Mouse (Mus musculus): ENCODE data around the gene Arhgef7. TPM values are rescaled to one million over a fixed set of nuclear protein-coding genes. Genes with fewer than 3 reads are reported as not detected.

The Arhgef7 gene
- polyA plus RNA-seq, 1 experiment from 2014 or later = 56.9 TPM

GRCm38 (mm10) chr8:11757568-11758481 is 30.3 kb downstream of the Arhgef7 start:
- peak; percentile 90 for DNase-seq (ENCODE audit: extremely low spot score, low spot score)
- 3% methylated on average over 59 of the region's 59 CpGs for WGBS
- H3K9me3 ChIP-seq = no peaks in the 10 kb centered on the region

GRCm38 (mm10) chr8:11758482-11759281 is 31.2 kb downstream of the Arhgef7 start:
- 2% methylated on average over 52 of the region's 53 CpGs for WGBS
- DNase-seq (ENCODE audit: extremely low spot score, low spot score) = no peak
- H3K4me1 ChIP-seq = peaks cover 29% of the 10 kb centered on the region
- peaks cover 8% of the 10 kb centered on the region for H3K36me3 ChIP-seq (replicated peaks)
- H3K9me3 ChIP-seq = no peaks in the 10 kb centered on the region
- H3K4me3 ChIP-seq = peak overlapping the region; percentile 98
- H3K27me3 ChIP-seq (ENCODE audit: poor library complexity, severe bottlenecking) = no peaks in the 10 kb centered on the region
- peak overlapping the region; percentile 92 for H3K27ac ChIP-seq

More at GRCm38 (mm10) chr8:11757568-11758481, 30.3 kb downstream of the Arhgef7 start:
- Histone ChIP-seq H3K4me1 (peaks cover 29% of the 10 kb centered on the region), H3K27ac (peak overlapping the region; percentile 92), H3K36me3 (replicated peaks) (peaks cover 8% of the 10 kb centered on the region), H3K27me3 (ENCODE audit: poor library complexity, severe bottlenecking) (no peaks in the 10 kb centered on the region), H3K4me3 (peak overlapping the region; percentile 98)

GRCm38 (mm10) chr8:11761551-11761950 is 34.0 kb downstream of the Arhgef7 start:
- Histone ChIP-seq H3K4me1 (peaks cover 27% of the 10 kb centered on the region), H3K4me3 (no peak overlapping the region), H3K27ac (no peak overlapping the region), H3K36me3 (replicated peaks) (peaks cover 16% of the 10 kb centered on the region), H3K9me3 (no peaks in the 10 kb centered on the region), H3K27me3 (ENCODE audit: poor library complexity, severe bottlenecking) (no peaks in the 10 kb centered on the region)
- WGBS = 94% methylated on average over 6 of the region's 6 CpGs
- DNase-seq (ENCODE audit: extremely low spot score, low spot score) = no peak

- Histone ChIP-seq H3K9me3 (no peaks in the 10 kb centered on the region), H3K36me3 (replicated peaks) (peaks cover 21% of the 10 kb centered on the region), H3K27ac (no peak overlapping the region), H3K4me3 (no peak overlapping the region), H3K27me3 (ENCODE audit: poor library complexity, severe bottlenecking) (no peaks in the 10 kb centered on the region), H3K4me1 (peaks cover 22% of the 10 kb centered on the region)
- no peak for DNase-seq (ENCODE audit: extremely low spot score, low spot score)
- WGBS = 94% methylated on average over 5 of the region's 5 CpGs
Measured at GRCm38 (mm10) chr8:11762048-11762447, 34.5 kb downstream of the Arhgef7 start.

GRCm38 (mm10) chr8:11762821-11763220 is 35.3 kb downstream of the Arhgef7 start:
- DNase-seq (ENCODE audit: extremely low spot score, low spot score) = no peak
- peaks cover 28% of the 10 kb centered on the region for H3K36me3 ChIP-seq (replicated peaks)
- H3K4me1 ChIP-seq = peaks cover 14% of the 10 kb centered on the region
- H3K9me3 ChIP-seq = no peaks in the 10 kb centered on the region
- 95% methylated on average over 7 of the region's 7 CpGs for WGBS
- H3K27me3 ChIP-seq (ENCODE audit: poor library complexity, severe bottlenecking) = no peaks in the 10 kb centered on the region
- H3K27ac ChIP-seq = no peak overlapping the region
- H3K4me3 ChIP-seq = no peak overlapping the region

- H3K4me3 ChIP-seq = no peak overlapping the region
- no peak overlapping the region for H3K27ac ChIP-seq
- peaks cover 44% of the 10 kb centered on the region for H3K36me3 ChIP-seq (replicated peaks)
- 89% methylated on average over 5 of the region's 5 CpGs for WGBS
- no peak for DNase-seq (ENCODE audit: extremely low spot score, low spot score)
- no peaks in the 10 kb centered on the region for H3K9me3 ChIP-seq
- H3K4me1 ChIP-seq = no peaks in the 10 kb centered on the region
- H3K27me3 ChIP-seq (ENCODE audit: poor library complexity, severe bottlenecking) = no peaks in the 10 kb centered on the region
Measured at GRCm38 (mm10) chr8:11767213-11767840, 39.8 kb downstream of the Arhgef7 start.

GRCm38 (mm10) chr8:11770001-11770400 is 42.5 kb downstream of the Arhgef7 start:
- no peak overlapping the region for H3K4me3 ChIP-seq
- H3K27me3 ChIP-seq (ENCODE audit: poor library complexity, severe bottlenecking) = no peaks in the 10 kb centered on the region
- no peaks in the 10 kb centered on the region for H3K9me3 ChIP-seq
- peaks cover 43% of the 10 kb centered on the region for H3K36me3 ChIP-seq (replicated peaks)
- DNase-seq (ENCODE audit: extremely low spot score, low spot score) = no peak
- H3K4me1 ChIP-seq = peaks cover 4% of the 10 kb centered on the region; the same call in 1 of the 2 replicates
- H3K27ac ChIP-seq = no peak overlapping the region
- 92% methylated on average over 6 of the region's 6 CpGs for WGBS

- Histone ChIP-seq H3K27me3 (ENCODE audit: poor library complexity, severe bottlenecking) (no peaks in the 10 kb centered on the region), H3K27ac (no peak overlapping the region), H3K4me3 (no peak overlapping the region), H3K9me3 (no peaks in the 10 kb centered on the region), H3K4me1 (peaks cover 9% of the 10 kb centered on the region), H3K36me3 (replicated peaks) (peaks cover 40% of the 10 kb centered on the region)
- DNase-seq (ENCODE audit: extremely low spot score, low spot score) = no peak
- 84% methylated on average over 7 of the region's 7 CpGs for WGBS
Measured at GRCm38 (mm10) chr8:11770521-11771080, 43.1 kb downstream of the Arhgef7 start.

- Histone ChIP-seq H3K9me3 (no peaks in the 10 kb centered on the region), H3K4me1 (peaks cover 11% of the 10 kb centered on the region), H3K4me3 (no peak overlapping the region), H3K36me3 (replicated peaks) (peaks cover 37% of the 10 kb centered on the region), H3K27ac (no peak overlapping the region), H3K27me3 (ENCODE audit: poor library complexity, severe bottlenecking) (no peaks in the 10 kb centered on the region)
- WGBS = 95% methylated on average over 5 of the region's 5 CpGs
- DNase-seq (ENCODE audit: extremely low spot score, low spot score) = no peak
Measured at GRCm38 (mm10) chr8:11771608-11772007, 44.1 kb downstream of the Arhgef7 start.

- Histone ChIP-seq H3K9me3 (no peaks in the 10 kb centered on the region), H3K27me3 (ENCODE audit: poor library complexity, severe bottlenecking) (no peaks in the 10 kb centered on the region), H3K4me3 (no peak overlapping the region), H3K4me1 (peaks cover 20% of the 10 kb centered on the region), H3K36me3 (replicated peaks) (peaks cover 20% of the 10 kb centered on the region), H3K27ac (0 out of 2 replicates have a peak overlapping the region, but pooled peaks have one; percentile 1)
- DNase-seq (ENCODE audit: extremely low spot score, low spot score) = no peak
- 91% methylated on average over 17 of the region's 17 CpGs for WGBS
Measured at GRCm38 (mm10) chr8:11774195-11775076, 46.9 kb downstream of the Arhgef7 start.

- Histone ChIP-seq H3K4me1 (peaks cover 23% of the 10 kb centered on the region), H3K27ac (no peak overlapping the region), H3K4me3 (no peak overlapping the region), H3K27me3 (ENCODE audit: poor library complexity, severe bottlenecking) (no peaks in the 10 kb centered on the region), H3K9me3 (no peaks in the 10 kb centered on the region), H3K36me3 (replicated peaks) (peaks cover 18% of the 10 kb centered on the region)
- WGBS = 83% methylated on average over 7 of the region's 7 CpGs
- no peak for DNase-seq (ENCODE audit: extremely low spot score, low spot score)
Measured at GRCm38 (mm10) chr8:11775889-11776288, 48.4 kb downstream of the Arhgef7 start.

All from forebrain, embryonic 10.5 days (tissue).